Mouse (Mus musculus): Measurements from ENCODE around the gene Izumo1. TPM values are rescaled to one million over a fixed set of nuclear protein-coding genes. Genes with fewer than 3 reads are reported as not detected.

Gene Izumo1
- polyA plus RNA-seq, 1 experiment from 2014 or later, result 0.13 TPM

DNA sequence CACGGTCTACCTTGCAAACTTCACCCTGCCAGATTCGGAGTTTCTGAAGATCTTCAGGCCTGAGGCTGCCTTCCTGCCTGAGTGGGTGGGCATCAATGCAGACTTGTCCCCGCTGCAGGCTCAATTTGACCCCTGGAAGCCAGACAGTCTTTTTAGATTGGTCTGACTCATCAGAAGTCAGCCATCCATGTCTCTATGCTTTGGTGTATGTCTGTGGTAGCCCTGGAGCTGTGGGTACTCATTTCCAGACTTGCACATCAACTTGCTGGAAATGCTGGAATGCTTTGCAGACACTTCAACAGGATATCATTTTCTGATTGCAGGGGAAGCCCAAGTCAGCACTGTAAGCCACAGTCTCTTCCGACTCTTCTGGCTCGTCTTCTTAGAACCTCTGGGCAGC lies 2.0 kb upstream of the Izumo1 start:
- H3K27me3 ChIP-seq, result peaks cover 55% of the 10 kb centered on the region
- no peak overlapping the region for H3K4me3 ChIP-seq (replicated peaks)
- no peak for ATAC-seq (ENCODE audit: insufficient number of reproducible peaks, insufficient read depth, low FRiP score, low TSS enrichment, low read depth)
- H3K9ac ChIP-seq (replicated peaks), result no peak overlapping the region
- no peak overlapping the region for H3K27ac ChIP-seq
- no peak overlapping the region for H3K4me2 ChIP-seq
- H3K36me3 ChIP-seq, result no peaks in the 10 kb centered on the region
- WGBS, result 85% methylated on average over 5 of the region's 5 CpGs
- H3K4me1 ChIP-seq (replicated peaks), result peaks cover 18% of the 10 kb centered on the region
- no peaks in the 10 kb centered on the region for H3K9me3 ChIP-seq

DNA sequence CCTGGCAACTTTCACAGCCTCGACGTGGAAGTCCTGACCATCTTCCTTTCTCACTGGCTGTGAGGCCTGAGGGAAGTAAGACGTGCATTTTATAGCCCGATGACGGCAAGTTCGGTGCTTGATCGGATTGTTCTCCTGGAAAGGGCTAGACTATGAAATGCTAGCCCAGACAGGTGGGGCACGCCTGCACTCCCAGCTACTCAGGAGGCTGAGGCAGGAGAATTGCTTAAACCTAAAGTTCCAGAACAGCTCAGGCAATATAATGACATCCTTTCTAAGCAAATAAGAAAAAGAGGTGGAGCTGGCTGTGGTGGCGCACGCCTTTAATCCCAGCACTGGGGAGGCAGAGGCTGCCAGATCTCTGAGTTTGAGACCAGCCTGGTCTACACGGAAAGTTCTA lies 1.9 kb downstream of the Izumo1 start:
- no peak overlapping the region for H3K9ac ChIP-seq (replicated peaks)
- WGBS, result 89% methylated on average over 11 of the region's 11 CpGs
- no peaks in the 10 kb centered on the region for H3K9me3 ChIP-seq
- 0 out of 2 replicates have a peak, but pooled peaks cover 4% of the 10 kb centered on the region for H3K4me1 ChIP-seq (replicated peaks)
- H3K36me3 ChIP-seq, result no peaks in the 10 kb centered on the region
- ATAC-seq (ENCODE audit: insufficient number of reproducible peaks, insufficient read depth, low FRiP score, low TSS enrichment, low read depth), result no peak
- H3K4me2 ChIP-seq, result no peak overlapping the region
- H3K4me3 ChIP-seq (replicated peaks), result no peak overlapping the region
- H3K27me3 ChIP-seq, result peaks cover 48% of the 10 kb centered on the region
- H3K27ac ChIP-seq, result no peak overlapping the region

DNA sequence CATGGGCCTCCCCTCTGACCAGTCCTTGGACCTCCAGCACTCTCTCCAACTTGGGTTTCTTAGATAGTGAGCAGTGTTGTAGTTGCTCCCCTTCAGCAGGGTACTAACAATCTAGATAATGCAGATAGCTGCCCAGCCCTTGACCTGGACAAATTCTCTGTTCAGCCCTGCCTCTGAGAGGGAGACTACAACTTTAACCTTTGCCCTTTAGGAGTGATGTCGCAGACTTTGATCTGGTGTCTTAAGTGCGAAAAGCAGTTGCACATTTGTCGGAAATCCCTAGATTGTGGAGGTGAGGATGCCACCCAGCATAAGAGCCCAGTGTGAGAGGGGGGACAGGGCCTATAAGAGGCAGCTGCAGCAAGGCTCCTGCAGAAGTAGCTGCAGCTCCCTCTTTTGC lies 3.1 kb downstream of the Izumo1 start:
- Histone ChIP-seq H3K27ac (no peak overlapping the region), H3K27me3 (peaks cover 44% of the 10 kb centered on the region), H3K9ac (replicated peaks) (no peak overlapping the region), H3K4me3 (replicated peaks) (no peak overlapping the region), H3K9me3 (no peaks in the 10 kb centered on the region), H3K36me3 (no peaks in the 10 kb centered on the region), H3K4me1 (replicated peaks) (0 out of 2 replicates have a peak, but pooled peaks cover 4% of the 10 kb centered on the region), H3K4me2 (no peak overlapping the region)
- 32% methylated on average over 3 of the region's 3 CpGs for WGBS
- no peak for ATAC-seq (ENCODE audit: insufficient number of reproducible peaks, insufficient read depth, low FRiP score, low TSS enrichment, low read depth)

DNA sequence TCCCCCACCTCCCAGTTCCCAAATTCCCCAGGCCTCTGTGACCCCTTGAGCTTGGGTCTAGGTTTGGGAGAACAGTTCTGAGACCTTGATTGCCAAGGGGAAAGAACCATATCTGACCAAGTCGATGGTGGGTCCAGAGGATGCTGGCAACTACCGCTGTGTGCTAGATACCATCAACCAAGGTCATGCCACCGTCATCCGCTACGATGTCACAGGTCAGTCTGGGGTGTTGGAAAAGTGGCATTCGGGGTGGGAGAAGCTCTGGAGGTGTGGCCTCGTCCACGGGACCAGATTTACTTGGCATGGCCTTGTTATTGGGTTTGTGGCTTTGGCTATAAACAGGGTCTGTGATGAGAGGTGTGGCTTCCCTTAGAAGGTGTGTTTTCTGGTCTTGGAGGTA lies 3.9 kb downstream of the Izumo1 start:
- no peaks in the 10 kb centered on the region for H3K36me3 ChIP-seq
- no peak for ATAC-seq (ENCODE audit: insufficient number of reproducible peaks, insufficient read depth, low FRiP score, low TSS enrichment, low read depth)
- H3K9me3 ChIP-seq, result no peaks in the 10 kb centered on the region
- no peak overlapping the region for H3K4me2 ChIP-seq
- no peak overlapping the region for H3K4me3 ChIP-seq (replicated peaks)
- no peak overlapping the region for H3K27ac ChIP-seq
- 0 out of 2 replicates have a peak, but pooled peaks cover 4% of the 10 kb centered on the region for H3K4me1 ChIP-seq (replicated peaks)
- no peak overlapping the region for H3K9ac ChIP-seq (replicated peaks)
- 89% methylated on average over 8 of the region's 8 CpGs for WGBS
- H3K27me3 ChIP-seq, result peaks cover 50% of the 10 kb centered on the region

DNA sequence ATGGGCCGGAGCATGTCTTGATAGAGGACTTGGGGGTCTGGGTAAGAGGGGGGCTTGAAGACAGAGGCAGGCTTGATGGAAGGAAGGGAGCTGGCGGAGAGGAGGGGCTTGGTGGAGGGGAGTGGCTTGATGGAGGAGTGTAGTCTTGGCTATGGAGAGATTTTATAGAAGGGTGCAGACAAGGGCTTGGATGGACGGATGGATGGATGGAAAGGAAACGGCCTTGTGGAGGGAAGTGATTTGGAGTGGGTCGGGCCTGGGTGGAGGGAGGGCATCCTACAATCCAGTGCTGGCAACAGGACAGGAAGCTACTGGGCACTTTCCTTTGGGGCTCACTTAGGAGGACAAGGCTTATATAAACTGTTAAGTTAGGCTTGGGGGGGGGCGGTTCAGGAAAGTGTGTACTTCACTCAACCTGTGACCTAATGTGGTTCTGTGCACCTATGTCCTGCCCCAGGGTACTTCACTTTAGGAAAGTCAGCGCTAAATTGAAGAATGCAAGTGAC lies 5.0 kb downstream of the Izumo1 start:
- H3K36me3 ChIP-seq, result no peaks in the 10 kb centered on the region
- 89% methylated on average over 7 of the region's 7 CpGs for WGBS
- 0 out of 2 replicates have a peak, but pooled peaks cover 4% of the 10 kb centered on the region for H3K4me1 ChIP-seq (replicated peaks)
- H3K27me3 ChIP-seq, result peaks cover 58% of the 10 kb centered on the region
- H3K9ac ChIP-seq (replicated peaks), result no peak overlapping the region
- H3K27ac ChIP-seq, result 0 out of 2 replicates have a peak overlapping the region, but pooled peaks have one; percentile 23
- ATAC-seq (ENCODE audit: insufficient number of reproducible peaks, insufficient read depth, low FRiP score, low TSS enrichment, low read depth), result no peak
- H3K4me2 ChIP-seq, result no peak overlapping the region
- H3K9me3 ChIP-seq, result no peaks in the 10 kb centered on the region
- no peak overlapping the region for H3K4me3 ChIP-seq (replicated peaks)

DNA sequence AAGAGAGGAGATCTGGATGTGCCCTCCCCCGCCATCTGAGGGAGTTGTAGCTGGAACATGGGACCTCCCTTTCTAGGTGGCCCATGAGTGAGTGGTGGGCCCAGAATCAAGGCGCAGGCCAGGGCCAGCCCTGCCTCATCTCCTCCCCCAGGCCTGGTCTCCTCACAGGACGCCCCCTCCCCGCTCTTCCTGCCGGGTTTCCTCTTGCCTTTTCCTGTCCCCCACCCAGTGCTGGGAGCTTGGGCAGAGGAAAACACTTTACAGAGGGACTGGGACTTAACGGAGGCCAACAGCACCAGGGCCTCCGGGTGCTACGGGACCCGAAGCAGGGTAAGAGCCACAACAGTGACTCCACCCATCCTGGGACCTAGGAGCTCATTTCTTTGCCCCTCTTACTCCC lies 5.7 kb downstream of the Izumo1 start, which contains the start of gene Rasip1:
TSS of gene Rasip1 (plus strand) at position 228 of the 400 bp plus-strand sequence.
- no peak for ATAC-seq (ENCODE audit: insufficient number of reproducible peaks, insufficient read depth, low FRiP score, low TSS enrichment, low read depth)
- peak within 1 kb of the TSS; percentile 51; the same call in 1 of the 2 replicates for H3K27ac ChIP-seq
- WGBS, result 77% methylated on average over 9 of the region's 9 CpGs

DNA sequence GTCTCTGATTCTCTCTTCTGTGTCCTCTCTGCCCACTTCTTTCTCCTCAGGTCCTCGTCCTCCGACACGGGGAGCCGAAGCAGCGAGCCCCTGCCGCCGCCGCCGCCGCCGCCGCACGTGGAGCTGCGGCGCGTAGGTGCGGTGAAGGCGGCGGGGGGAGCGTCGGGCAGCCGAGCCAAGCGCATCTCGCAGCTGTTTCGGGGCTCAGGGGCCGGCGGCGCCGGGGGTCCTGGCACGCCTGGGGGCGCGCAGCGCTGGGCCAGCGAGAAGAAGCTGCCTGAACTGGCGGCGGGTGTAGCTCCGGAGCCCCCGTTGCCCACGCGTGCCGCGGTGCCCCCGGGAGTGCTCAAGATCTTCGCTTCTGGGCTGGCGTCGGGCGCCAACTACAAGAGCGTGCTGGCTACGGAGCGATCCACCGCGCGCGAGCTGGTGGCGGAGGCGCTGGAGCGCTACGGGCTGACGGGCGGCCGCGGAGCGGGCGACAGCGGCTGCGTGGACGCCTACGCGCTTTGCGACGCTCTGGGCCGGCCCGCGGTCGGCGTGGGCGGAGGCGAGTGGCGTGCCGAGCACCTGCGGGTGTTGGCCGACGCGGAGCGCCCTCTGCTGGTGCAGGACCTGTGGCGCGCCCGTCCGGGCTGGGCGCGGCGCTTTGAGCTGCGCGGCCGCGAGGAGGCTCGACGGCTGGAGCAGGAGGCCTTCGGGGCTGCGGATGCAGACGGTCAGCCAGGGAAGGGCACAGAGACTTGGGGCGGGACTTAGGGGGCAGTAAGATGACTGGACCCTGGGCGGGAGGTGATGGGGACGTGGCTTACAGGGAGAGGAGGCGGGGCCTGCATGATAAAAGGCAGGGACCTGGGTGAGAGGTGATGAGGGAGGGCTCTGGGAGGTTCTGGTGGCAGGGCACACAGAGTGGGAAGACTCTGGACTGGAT lies 7.0 kb downstream of the Izumo1 start:
- H3K9me3 ChIP-seq, result no peaks in the 10 kb centered on the region
- H3K4me2 ChIP-seq, result peak overlapping the region; percentile 88
- no peaks in the 10 kb centered on the region for H3K36me3 ChIP-seq
- peak overlapping the region; percentile 75 for H3K9ac ChIP-seq (replicated peaks)
- ATAC-seq (ENCODE audit: insufficient number of reproducible peaks, insufficient read depth, low FRiP score, low TSS enrichment, low read depth), result peak; percentile 56
- peaks cover 76% of the 10 kb centered on the region for H3K27me3 ChIP-seq
- H3K4me3 ChIP-seq (replicated peaks), result peak overlapping the region; percentile 61
- WGBS, result 1% methylated on average over 105 of the region's 105 CpGs
- peaks cover 11% of the 10 kb centered on the region for H3K4me1 ChIP-seq (replicated peaks)
- peak overlapping the region; percentile 51; the same call in 1 of the 2 replicates for H3K27ac ChIP-seq

More for the DNA sequence above, 5.7 kb downstream of the Izumo1 start, which contains the start of gene Rasip1:
- Histone ChIP-seq H3K4me2 (peak within 1 kb of the TSS; percentile 88), H3K36me3 (no peaks in the 10 kb centered on the region), H3K27me3 (peaks cover 64% of the 10 kb centered on the region), H3K4me1 (replicated peaks) (peaks cover 6% of the 10 kb centered on the region; the same call in 1 of the 2 replicates), H3K9me3 (no peaks in the 10 kb centered on the region), H3K4me3 (replicated peaks) (peak within 1 kb of the TSS; percentile 61), H3K9ac (replicated peaks) (peak within 1 kb of the TSS; percentile 75)

DNA sequence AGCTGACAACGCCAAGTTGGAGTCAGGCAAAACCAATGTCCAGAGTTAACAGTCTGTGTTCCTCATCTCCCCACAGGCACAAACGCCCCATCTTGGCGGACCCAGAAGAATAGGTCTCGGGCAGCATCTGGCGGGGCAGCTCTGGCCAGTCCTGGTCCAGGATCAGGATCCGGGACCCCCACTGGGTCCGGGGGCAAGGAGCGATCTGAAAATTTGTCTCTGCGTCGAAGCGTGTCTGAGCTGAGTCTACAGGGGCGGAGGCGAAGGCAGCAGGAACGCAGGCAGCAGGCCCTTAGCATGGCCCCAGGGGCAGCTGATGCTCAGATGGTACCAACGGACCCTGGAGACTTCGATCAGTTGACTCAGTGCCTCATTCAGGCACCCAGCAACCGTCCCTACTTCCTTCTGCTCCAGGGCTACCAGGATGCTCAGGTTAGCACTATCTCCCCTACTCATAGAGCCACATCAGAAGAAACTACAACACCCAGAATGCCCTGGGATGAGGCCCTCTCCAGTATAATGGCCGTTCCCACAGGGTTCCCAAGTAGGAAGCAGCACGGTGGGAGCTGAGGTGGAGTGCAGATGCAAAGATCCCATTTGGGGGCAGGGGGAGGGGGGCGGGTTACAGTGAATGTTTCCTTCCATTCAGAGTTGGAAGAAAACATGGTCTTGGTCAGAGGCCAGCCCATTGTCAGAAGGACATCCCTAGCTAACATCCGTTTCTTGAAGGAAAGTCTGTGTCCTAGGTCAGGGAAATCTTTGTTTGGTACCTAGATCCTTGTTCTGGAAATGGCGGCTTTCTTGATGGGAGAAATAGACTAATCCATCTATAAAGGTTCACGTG lies 8.7 kb downstream of the Izumo1 start:
- Histone ChIP-seq H3K36me3 (no peaks in the 10 kb centered on the region), H3K4me1 (replicated peaks) (peaks cover 11% of the 10 kb centered on the region), H3K27ac (no peak overlapping the region), H3K4me2 (no peak overlapping the region), H3K4me3 (replicated peaks) (no peak overlapping the region), H3K9ac (replicated peaks) (no peak overlapping the region), H3K27me3 (peaks cover 64% of the 10 kb centered on the region), H3K9me3 (no peaks in the 10 kb centered on the region)
- 73% methylated on average over 23 of the region's 23 CpGs for WGBS
- no peak for ATAC-seq (ENCODE audit: insufficient number of reproducible peaks, insufficient read depth, low FRiP score, low TSS enrichment, low read depth)

DNA sequence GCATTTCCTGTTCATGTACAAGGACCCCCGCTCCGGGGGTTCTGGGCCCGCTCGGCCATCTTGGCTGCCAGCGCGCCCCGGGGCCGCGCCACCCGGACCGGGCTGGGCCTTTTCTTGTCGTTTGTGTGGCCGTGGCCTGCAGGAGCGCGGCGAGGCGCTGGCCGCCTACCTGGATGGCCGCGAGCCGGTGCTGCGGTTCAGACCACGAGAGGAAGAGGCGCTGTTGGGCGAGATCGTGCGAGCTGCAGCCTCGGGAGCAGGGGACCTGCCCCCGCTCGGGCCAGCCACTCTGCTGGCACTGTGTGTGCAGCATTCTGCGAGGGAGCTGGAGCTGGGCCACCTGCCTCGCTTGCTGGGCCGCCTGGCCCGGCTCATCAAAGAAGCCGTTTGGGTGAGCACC lies 10.9 kb downstream of the Izumo1 start:
- Histone ChIP-seq H3K4me1 (replicated peaks) (peaks cover 11% of the 10 kb centered on the region), H3K36me3 (peaks cover 14% of the 10 kb centered on the region; the same call in 1 of the 2 replicates), H3K27ac (no peak overlapping the region), H3K4me2 (peak overlapping the region; percentile 60), H3K4me3 (replicated peaks) (peak overlapping the region; percentile 32), H3K27me3 (peaks cover 50% of the 10 kb centered on the region), H3K9me3 (no peaks in the 10 kb centered on the region), H3K9ac (replicated peaks) (peak overlapping the region; percentile 58)
- 8% methylated on average over 34 of the region's 35 CpGs for WGBS
- ATAC-seq (ENCODE audit: insufficient number of reproducible peaks, insufficient read depth, low FRiP score, low TSS enrichment, low read depth), result no peak

DNA sequence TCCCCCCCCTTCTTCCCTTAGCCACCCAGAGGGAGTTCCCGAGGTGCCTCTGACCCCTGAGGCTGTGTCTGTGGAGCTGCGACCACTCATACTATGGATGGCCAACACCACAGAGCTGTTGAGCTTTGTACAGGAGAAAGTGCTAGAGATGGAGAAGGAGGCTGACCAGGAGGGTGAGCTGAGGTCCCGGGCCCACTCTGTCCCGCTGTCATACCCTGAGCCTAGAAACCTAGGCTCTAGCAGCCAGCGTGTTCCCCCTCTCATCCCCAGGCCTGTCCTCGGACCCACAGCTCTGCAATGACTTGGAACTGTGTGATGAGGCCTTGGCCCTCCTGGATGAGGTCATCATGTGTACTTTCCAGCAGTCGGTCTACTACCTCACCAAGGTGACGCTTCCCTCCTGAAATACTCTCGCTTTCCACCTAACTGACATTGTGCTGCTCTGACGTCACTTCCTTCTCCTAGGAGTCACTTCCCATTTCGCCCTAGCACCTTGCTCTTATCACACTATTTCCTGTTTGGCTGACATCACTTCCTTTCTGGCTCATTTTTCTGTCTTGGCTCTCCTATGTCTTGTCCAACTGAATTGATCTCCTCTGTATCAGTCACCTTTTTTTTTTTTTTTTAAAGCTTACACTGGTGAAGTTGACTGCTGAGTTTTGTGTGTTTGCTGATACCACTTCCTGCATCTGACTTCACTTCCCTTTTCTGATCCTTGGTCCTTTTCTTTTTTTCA lies 13.5 kb downstream of the Izumo1 start:
- WGBS, result 92% methylated on average over 11 of the region's 11 CpGs
- H3K9me3 ChIP-seq, result no peaks in the 10 kb centered on the region
- H3K27ac ChIP-seq, result no peak overlapping the region
- H3K4me2 ChIP-seq, result no peak overlapping the region
- H3K4me1 ChIP-seq (replicated peaks), result peaks cover 24% of the 10 kb centered on the region
- H3K36me3 ChIP-seq, result peaks cover 14% of the 10 kb centered on the region; the same call in 1 of the 2 replicates
- H3K9ac ChIP-seq (replicated peaks), result no peak overlapping the region
- H3K4me3 ChIP-seq (replicated peaks), result no peak overlapping the region
- no peak for ATAC-seq (ENCODE audit: insufficient number of reproducible peaks, insufficient read depth, low FRiP score, low TSS enrichment, low read depth)
- H3K27me3 ChIP-seq, result peaks cover 30% of the 10 kb centered on the region
